Mouse (Mus musculus) T-helper 2 cell (primary cell): ENCODE data around the gene Shisa8.

Experiments
- in situ Hi-C: fragments of 300-600 bp; cut with MboI, MseI; formaldehyde crosslinking; loops from one replicate; pipeline ENCODE4 v1.15.1; 2025; ENCODE audit warnings: high pct_unique_total_duplicates

Shisa8 gene

GRCm38 (mm10) chr15:82206365-82207104, 6.1 kb downstream of the Shisa8 start:
- in situ Hi-C loops, result no loop called here

GRCm38 (mm10) chr15:82204680-82205371, 7.8 kb downstream of the Shisa8 start:
- in situ Hi-C loops, result no loop called here

DNA sequence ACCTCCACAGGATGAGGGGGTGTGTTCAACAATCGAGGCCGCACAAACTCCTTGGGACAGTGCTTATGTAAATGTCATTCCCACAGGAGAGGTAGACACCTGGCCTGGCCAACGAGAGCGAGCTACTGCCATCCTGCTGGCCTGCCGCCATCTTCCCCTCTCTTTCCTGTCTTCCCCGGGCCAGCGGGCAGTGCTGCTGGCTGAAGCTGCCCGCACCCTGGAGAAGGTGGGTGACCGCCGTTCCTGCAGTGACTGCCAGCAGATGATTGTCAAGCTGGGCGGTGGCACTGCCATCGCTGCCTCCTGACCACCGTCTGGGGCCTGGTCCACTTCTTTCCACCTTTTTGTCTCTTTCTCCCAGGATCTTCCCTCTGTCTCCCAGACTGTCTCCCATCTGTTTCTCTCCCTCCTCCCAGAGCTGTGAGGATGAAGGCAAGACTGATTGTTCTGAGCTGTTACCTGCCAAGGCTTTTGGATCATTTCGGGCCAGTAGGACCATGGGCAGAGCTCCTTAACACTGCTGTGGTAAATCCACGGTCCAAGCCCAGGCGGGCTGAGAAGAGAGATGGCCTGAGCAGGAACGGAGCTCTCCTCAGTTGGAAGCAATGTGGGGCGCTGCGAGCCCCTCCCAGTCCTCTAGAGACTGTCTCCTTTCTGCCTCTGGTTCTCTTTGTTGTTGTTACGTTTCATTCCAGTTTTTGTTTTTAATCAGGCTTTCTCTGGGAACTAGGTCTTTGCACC, 8.8 kb downstream of the Shisa8 start:
- in situ Hi-C loops, result no loop called here

GRCm38 (mm10) chr15:82203090-82203489, 9.5 kb downstream of the Shisa8 start:
- in situ Hi-C loops, result no loop called here

GRCm38 (mm10) chr15:82202086-82202485, 10.5 kb downstream of the Shisa8 start:
- in situ Hi-C loops, result no loop called here

DNA sequence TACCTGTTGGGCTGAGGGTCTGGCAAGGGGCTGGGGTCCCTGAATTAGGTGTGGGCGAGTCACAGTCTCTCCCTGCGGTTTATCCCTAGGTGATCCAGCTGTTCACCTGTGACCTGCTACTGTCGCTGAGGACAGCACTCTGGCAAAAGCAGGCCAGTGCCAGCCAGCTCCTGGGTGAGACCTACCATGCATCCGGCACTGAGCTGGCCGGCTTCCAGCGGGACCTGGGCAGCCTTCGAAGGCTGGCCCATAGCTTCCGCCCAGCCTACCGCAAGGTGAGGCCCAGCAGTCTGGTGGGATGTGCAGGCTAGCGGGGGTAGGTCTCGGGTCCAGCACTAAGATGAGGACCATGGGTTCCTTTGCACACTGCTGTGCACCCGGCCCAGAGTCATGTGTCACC, 13.1 kb downstream of the Shisa8 start:
- in situ Hi-C loops, result no loop called here

GRCm38 (mm10) chr15:82198342-82198741, 14.3 kb downstream of the Shisa8 start:
- in situ Hi-C loops, result no loop called here

DNA sequence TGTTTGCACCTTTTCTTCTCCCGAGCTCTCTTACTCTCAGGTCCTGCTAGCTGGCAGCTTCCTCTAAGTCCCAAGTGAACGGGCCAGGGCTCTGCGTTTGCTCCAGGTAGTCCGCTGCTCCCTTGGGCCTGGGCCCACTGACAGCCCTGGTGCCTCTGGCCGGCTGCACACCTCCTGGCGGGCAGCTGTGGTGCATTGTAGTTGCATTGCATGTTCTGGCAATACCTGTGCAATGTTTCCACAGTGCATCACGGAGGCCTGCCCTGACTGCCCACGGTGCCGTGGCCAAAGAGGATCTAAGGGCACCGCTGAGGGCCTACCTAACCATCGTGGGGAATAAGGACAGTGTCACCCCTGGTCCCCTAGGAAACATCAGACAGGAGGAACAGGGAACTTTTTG, 14.7 kb downstream of the Shisa8 start:
- in situ Hi-C loops, result no loop called here

GRCm38 (mm10) chr15:82197246-82197750, 15.3 kb downstream of the Shisa8 start:
- in situ Hi-C loops, result no loop called here

- in situ Hi-C loops, result no loop called here
Measured at GRCm38 (mm10) chr15:82196300-82196699, 16.3 kb downstream of the Shisa8 start.

- in situ Hi-C loops, result no loop called here
Measured at GRCm38 (mm10) chr15:82192617-82193016, 20.0 kb downstream of the Shisa8 start.

- in situ Hi-C loops, result no loop called here
Measured at GRCm38 (mm10) chr15:82188481-82189240, 24.0 kb downstream of the Shisa8 start.

GRCm38 (mm10) chr15:82187924-82188323, 24.7 kb downstream of the Shisa8 start:
- in situ Hi-C loops, result no loop called here

GRCm38 (mm10) chr15:82187401-82187800, 25.2 kb downstream of the Shisa8 start:
- in situ Hi-C loops, result no loop called here

GRCm38 (mm10) chr15:82186931-82187330, 25.7 kb downstream of the Shisa8 start:
- in situ Hi-C loops, result no loop called here

- in situ Hi-C loops, result no loop called here
Measured at GRCm38 (mm10) chr15:82186131-82186530, 26.5 kb downstream of the Shisa8 start.

DNA sequence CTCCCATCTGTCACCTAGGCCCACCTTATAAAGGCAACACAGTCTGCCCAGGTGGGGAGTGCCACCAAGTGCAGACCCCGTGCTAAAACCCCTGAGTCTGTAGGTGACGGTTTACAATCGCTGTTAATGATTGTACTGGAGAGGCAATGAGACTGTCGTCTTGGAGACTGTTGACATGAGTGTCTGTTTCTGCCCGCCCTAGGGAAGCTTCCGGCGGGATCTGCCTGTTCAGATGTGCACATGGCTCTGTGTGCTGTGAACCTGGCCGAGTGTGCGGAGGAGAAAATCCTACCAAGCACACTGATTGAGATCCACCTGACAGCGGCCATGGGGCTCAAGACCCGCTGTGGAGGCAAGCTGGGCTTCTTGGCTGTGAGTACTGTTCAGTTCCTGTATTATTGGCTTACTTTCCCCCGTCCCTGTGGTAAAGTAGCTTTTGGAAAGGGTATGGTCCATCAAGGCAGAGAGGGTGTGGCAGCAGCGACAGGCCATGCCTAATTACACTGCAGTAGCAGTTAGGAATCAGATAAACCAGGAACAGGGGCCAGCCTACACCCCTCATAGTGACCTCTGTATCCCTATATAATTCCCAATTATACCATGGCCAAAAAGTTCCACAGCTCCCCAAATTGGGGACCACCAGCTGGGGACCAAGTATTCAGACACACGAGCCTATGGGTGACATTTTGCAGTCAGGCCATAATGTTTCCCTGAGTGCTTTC, 27.4 kb downstream of the Shisa8 start:
- in situ Hi-C loops, result no loop called here

GRCm38 (mm10) chr15:82184656-82185055, 28.0 kb downstream of the Shisa8 start:
- in situ Hi-C loops, result no loop called here

- in situ Hi-C loops, result no loop called here
Measured at GRCm38 (mm10) chr15:82184183-82184582, 28.4 kb downstream of the Shisa8 start.

DNA sequence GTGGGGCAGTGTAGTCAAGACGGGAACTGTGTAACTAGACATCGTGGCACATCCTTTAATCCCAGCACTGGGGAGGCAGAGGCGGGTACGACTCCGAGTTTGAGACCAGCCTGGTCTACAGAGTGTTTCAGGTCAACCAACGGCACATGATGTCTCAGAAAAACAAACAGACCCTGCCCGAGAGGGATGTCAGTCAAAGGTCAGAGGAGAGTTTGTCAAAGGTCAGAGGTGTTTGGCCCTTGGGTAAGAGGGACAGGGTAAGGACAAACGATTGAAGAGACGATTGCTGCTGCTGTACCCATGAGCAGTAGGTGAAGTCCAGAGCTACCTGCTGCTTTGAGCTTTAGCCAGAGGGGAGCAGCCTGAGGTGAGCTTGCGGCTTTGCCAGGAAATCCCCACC, 29.0 kb downstream of the Shisa8 start:
- in situ Hi-C loops, result no loop called here

- in situ Hi-C loops, result no loop called here
Measured at GRCm38 (mm10) chr15:82182311-82182710, 30.3 kb downstream of the Shisa8 start.
